Mouse (Mus musculus): Measurements from ENCODE around the gene Fjx1. TPM values are rescaled to one million over a fixed set of nuclear protein-coding genes. Genes with fewer than 3 reads are reported as not detected.

The Fjx1 gene
- polyA plus RNA-seq, 1 experiment from 2014 or later: 40.5 TPM

DNA sequence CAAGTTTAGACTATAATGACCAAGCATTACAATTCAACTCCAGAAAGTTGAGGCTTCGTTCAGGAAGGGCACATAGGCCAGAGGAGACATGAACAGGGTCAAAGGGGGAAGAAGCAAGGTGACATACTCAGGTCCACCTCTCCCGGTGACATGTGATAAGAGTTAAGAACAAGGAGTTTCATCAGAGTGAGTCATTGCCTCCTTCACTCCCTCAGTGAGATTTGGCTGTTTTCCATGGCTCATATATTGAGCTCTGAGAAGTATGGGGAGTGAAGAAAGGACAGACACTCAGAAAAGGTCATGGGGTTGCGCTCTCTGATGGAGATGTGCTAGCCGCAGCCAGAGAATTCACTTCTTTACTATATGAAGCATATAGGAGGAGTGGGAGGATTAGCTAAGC is 41.7 kb downstream of the Fjx1 start:
- H3K27ac ChIP-seq (replicated peaks): no peak overlapping the region
- H3K4me2 ChIP-seq: no peak overlapping the region
- H3K9me3 ChIP-seq: no peaks in the 10 kb centered on the region
- no peaks in the 10 kb centered on the region; the same call in 1 of the 2 replicates for H3K27me3 ChIP-seq
- H3K4me1 ChIP-seq (replicated peaks): peaks cover 18% of the 10 kb centered on the region
- H3K9ac ChIP-seq: no peak overlapping the region
- 86% methylated on average over 4 of the region's 4 CpGs for WGBS
- no peak for ATAC-seq (ENCODE audit: low read depth)
- no peaks in the 10 kb centered on the region for H3K36me3 ChIP-seq
- no peak overlapping the region for H3K4me3 ChIP-seq

DNA sequence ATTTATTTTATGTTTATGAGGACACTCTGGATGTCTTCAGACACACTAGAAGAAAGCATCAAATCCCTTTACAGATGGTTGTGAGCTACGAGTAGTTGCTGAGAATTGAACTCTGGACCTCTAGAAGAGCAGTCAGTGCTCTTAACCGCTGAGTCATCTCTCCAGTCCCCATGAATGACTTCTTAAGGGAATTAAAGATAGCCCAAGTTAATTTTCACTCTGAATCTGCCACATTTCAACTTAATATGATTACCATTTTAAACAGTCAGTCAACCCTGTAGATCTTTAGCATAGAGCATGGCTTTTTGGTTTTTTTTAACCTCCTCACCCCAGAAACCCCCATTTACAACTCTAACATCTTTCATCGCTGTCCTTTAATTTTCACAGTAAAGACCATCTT is 42.6 kb downstream of the Fjx1 start:
- H3K4me1 ChIP-seq (replicated peaks): peaks cover 18% of the 10 kb centered on the region
- H3K9me3 ChIP-seq: no peaks in the 10 kb centered on the region
- no peak for ATAC-seq (ENCODE audit: low read depth)
- H3K27me3 ChIP-seq: no peaks in the 10 kb centered on the region; the same call in 1 of the 2 replicates
- H3K36me3 ChIP-seq: no peaks in the 10 kb centered on the region
- H3K4me3 ChIP-seq: no peak overlapping the region
- no peak overlapping the region for H3K9ac ChIP-seq
- no peak overlapping the region for H3K27ac ChIP-seq (replicated peaks)
- WGBS: 88% methylated on average over 3 of the region's 3 CpGs
- H3K4me2 ChIP-seq: no peak overlapping the region

GRCm38 (mm10) chr2:102407363-102408184 is 44.7 kb downstream of the Fjx1 start, which contains the start of gene Trim44:
TSS of gene Trim44 (minus strand) at chr2:102407828.
- Histone ChIP-seq H3K4me3 (no peak within 1 kb of the TSS), H3K9me3 (no peaks in the 10 kb centered on the region), H3K27ac (replicated peaks) (peak within 1 kb of the TSS; percentile 29), H3K9ac (no peak within 1 kb of the TSS), H3K27me3 (no peaks in the 10 kb centered on the region), H3K4me1 (replicated peaks) (peaks cover 18% of the 10 kb centered on the region), H3K36me3 (no peaks in the 10 kb centered on the region), H3K4me2 (peak within 1 kb of the TSS; percentile 28)
- ATAC-seq (ENCODE audit: low read depth): peak; percentile 67
- WGBS: 29% methylated on average over 14 of the region's 14 CpGs

DNA sequence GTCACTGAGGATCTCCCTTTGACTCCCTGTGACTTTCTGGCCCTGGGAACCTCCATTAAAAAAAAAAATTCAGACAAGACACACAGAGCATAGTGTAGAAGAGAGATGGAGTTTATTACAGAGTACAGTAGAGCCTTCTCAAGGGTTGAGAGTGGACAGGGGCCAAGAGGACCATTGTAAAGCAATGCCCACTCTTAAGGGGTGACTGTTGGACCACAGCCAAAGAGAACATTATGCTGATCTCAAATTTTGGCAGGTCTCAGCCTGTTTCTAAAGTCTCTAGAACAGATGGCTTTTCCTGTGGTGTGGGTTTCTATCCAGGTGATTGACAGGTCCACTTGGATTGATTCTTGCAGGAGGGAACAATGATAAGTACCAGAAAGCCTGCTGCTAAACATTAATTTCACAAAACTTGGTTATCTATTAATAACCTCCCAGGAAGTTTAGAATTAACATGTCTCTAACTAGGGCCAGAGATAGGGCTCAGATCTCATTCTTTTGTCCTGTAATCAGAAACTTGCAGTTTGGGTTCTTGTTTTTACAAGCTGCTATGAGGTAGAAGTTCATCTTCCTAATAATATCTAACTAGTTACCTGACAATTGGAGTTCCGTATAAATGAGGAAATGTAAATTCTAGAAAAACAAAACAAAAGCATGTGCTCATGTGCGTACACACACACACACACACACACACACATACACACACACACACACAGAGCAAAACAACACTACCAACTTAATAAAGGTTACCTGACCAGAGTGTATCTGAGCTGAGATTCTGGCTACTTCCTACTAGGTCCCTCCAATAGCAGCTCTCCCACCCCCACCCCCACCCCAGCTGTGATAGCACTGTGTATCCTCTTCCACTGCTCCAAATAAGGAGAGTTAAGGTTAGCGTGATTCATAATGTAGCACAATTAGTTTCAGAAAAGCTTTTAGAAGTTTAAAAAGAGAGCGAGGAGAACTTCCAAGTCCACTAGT is 45.7 kb downstream of the Fjx1 start:
- ATAC-seq (ENCODE audit: low read depth): no peak
- Histone ChIP-seq H3K9ac (no peak overlapping the region), H3K27ac (replicated peaks) (no peak overlapping the region), H3K4me3 (no peak overlapping the region), H3K9me3 (no peaks in the 10 kb centered on the region), H3K4me1 (replicated peaks) (peaks cover 18% of the 10 kb centered on the region), H3K4me2 (no peak overlapping the region), H3K36me3 (no peaks in the 10 kb centered on the region), H3K27me3 (no peaks in the 10 kb centered on the region)
- WGBS: 84% methylated on average over 4 of the region's 4 CpGs

DNA sequence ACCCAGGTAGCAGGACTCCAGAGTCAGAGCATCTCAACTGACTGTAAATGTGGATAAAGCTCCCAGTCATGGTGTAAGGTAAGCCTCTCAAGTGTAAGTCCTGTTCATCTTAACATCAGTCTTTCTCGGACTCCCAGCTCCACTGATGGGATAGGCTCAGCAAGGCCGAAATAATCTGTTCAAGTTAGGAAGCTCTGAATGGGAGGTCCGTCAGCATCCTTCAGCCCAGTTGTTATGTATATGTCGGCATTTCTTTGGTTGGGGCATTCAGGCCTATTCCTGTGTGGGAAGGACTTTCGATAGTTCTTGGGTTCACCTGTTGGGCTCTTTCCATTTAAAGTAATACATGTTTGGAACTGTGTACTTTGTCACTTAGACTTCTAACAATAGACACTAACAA is 48.3 kb downstream of the Fjx1 start:
- 76% methylated on average over 5 of the region's 5 CpGs for WGBS
- no peak for ATAC-seq (ENCODE audit: low read depth)

GRCm38 (mm10) chr2:102403306-102403705 is 49.0 kb downstream of the Fjx1 start:
- H3K9ac ChIP-seq: no peak overlapping the region
- H3K27ac ChIP-seq (replicated peaks): no peak overlapping the region
- peaks cover 40% of the 10 kb centered on the region for H3K4me1 ChIP-seq (replicated peaks)
- no peaks in the 10 kb centered on the region for H3K27me3 ChIP-seq
- no peak overlapping the region for H3K4me3 ChIP-seq
- H3K4me2 ChIP-seq: no peak overlapping the region
- ATAC-seq (ENCODE audit: low read depth): no peak
- no peaks in the 10 kb centered on the region for H3K36me3 ChIP-seq
- 91% methylated on average over 4 of the region's 4 CpGs for WGBS
- H3K9me3 ChIP-seq: no peaks in the 10 kb centered on the region

More for the DNA sequence above, 48.3 kb downstream of the Fjx1 start:
- Histone ChIP-seq H3K9ac (no peak overlapping the region), H3K4me1 (replicated peaks) (peaks cover 37% of the 10 kb centered on the region), H3K4me2 (no peak overlapping the region), H3K9me3 (no peaks in the 10 kb centered on the region), H3K27ac (replicated peaks) (no peak overlapping the region), H3K4me3 (no peak overlapping the region), H3K27me3 (no peaks in the 10 kb centered on the region), H3K36me3 (no peaks in the 10 kb centered on the region)

DNA sequence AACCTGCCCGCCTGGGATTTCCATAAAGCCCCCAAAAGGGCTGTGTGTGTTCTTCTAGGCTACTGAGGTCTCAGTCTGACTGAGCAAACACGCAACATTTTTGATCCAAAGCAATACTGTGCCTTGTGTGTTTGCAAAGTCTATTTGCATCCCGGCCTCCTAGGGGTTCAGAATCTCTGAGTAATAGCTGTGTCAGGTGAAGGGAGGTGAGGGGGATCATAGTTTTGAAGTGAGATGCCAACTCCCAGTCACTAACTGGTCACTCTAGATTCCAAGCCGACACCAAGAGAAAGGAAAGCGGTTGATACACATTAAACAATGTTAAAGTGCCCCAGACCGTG is 51.0 kb downstream of the Fjx1 start:
- H3K4me3 ChIP-seq: peak overlapping the region; percentile 84
- H3K9ac ChIP-seq: peak overlapping the region; percentile 95
- no peaks in the 10 kb centered on the region for H3K27me3 ChIP-seq
- no peaks in the 10 kb centered on the region for H3K36me3 ChIP-seq
- 23% methylated on average over 6 of the region's 6 CpGs for WGBS
- peaks cover 37% of the 10 kb centered on the region for H3K4me1 ChIP-seq (replicated peaks)
- H3K4me2 ChIP-seq: peak overlapping the region; percentile 89
- ATAC-seq (ENCODE audit: low read depth): no peak; the same call in 1 of the 2 replicates
- no peaks in the 10 kb centered on the region for H3K9me3 ChIP-seq
- peak overlapping the region; percentile 97 for H3K27ac ChIP-seq (replicated peaks)

DNA sequence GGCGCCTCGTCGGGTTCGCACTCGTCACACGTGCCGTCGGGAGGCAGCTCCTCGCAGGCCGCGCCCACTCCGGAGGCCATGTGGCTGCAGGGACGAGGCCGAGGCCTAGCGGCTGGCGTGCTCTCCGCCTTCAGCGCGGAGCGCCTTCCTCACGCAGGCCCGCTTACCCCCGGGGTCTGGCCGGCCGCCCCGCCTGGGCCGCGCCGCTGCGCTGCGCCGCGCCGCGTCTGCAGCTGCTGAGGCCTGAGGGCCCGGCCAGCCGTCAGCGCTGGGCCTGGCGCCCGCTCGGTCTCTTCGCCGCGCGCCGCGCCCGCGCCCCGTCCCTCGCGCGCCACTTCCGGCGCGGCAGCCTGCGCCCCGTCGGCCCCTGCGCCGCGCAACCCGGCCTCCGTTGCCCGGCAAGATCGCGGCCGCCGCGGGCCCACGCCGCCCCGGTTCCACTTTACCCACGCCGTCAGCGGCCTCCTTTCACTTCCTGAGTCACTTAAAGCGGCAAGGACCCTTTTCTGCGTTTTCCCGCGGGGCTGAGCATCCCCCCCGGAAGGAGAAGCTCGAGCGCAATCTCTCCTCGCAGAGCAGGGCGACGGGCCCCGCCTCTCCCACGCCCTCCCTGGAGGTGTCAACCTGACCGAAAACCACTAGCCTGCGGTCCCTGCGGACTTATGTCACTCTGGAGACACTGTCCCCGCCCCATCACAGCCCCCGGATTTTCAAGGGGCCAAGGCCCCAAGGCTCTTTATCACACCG is 51.5 kb downstream of the Fjx1 start:
- Histone ChIP-seq H3K36me3 (no peaks in the 10 kb centered on the region), H3K27ac (replicated peaks) (peak overlapping the region; percentile 97), H3K9ac (peak overlapping the region; percentile 95), H3K9me3 (no peaks in the 10 kb centered on the region), H3K4me2 (peak overlapping the region; percentile 89), H3K4me1 (replicated peaks) (peaks cover 32% of the 10 kb centered on the region), H3K27me3 (no peaks in the 10 kb centered on the region), H3K4me3 (peak overlapping the region; percentile 84)
- WGBS: 1% methylated on average over 89 of the region's 94 CpGs
- peak; percentile 94 for ATAC-seq (ENCODE audit: low read depth)

DNA sequence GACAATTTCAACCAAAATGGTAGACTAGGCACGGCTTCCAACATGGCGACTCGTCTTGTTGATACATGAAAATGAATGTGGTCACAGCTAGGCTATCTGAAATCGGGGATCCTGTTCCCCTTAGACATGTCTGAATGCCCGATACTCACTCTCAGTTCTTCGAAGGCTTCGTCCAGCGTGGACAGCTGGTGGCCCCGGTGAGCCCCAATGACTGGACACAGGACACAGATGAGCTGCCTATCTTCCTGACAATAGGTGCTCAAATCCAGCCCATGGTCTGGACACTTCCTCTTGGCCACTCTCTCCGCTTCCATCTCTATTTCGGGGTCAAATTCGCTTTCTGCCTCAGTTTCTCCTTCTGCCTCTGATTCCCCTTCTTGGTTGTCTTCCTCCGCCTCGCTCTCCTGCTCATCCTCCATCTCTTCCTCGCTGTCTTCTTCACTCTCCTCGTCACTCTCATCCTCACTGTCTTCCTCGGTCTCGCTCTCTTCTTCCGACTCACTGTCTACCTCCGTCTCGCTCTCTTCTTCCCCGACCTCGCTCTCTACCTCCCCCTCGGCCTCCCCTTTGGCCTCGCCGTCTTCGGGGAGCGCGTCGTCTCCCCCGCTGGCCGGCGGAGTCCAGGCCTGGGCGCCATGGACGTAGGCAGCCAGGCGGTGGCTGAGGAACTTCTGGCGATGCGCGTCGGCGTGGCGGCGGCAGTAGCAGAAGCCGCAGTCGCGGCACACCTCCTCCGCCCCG is 52.3 kb downstream of the Fjx1 start:
- no peaks in the 10 kb centered on the region for H3K27me3 ChIP-seq
- H3K9ac ChIP-seq: peak overlapping the region; percentile 95
- peaks cover 32% of the 10 kb centered on the region for H3K4me1 ChIP-seq (replicated peaks)
- peak overlapping the region; percentile 97 for H3K27ac ChIP-seq (replicated peaks)
- peak overlapping the region; percentile 84 for H3K4me3 ChIP-seq
- no peak for ATAC-seq (ENCODE audit: low read depth)
- WGBS: 39% methylated on average over 48 of the region's 48 CpGs
- H3K9me3 ChIP-seq: no peaks in the 10 kb centered on the region
- H3K4me2 ChIP-seq: peak overlapping the region; percentile 89
- no peaks in the 10 kb centered on the region for H3K36me3 ChIP-seq

Measured in neural tube, embryonic 13.5 days (tissue).